Mouse (Mus musculus) embryonic fibroblast, embryonic 13.5 days (primary cell): ENCODE data around the gene Usp50.

Experiments used
- CTCF ChIP-seq: IDR thresholded peaks from 2 replicates; pipeline ENCODE4 v1.5.1; 2011; ENCODE audit warnings: mild to moderate bottlenecking, control low read depth, low read length, moderate library complexity, borderline replicate concordance; ENCODE audit not compliant: insufficient read depth
- POLR2A ChIP-seq: IDR thresholded peaks from 2 replicates; pipeline ENCODE4 v1.6.1; 2011; ENCODE audit warnings: low read depth, mild to moderate bottlenecking, control low read depth, low read length, moderate library complexity

- TF ChIP-seq POLR2A (no peak), CTCF (no peak)
These were observed 18.7 kb upstream of the Usp50 start for GRCm38 (mm10) chr2:126801980-126802379.
